Mouse (Mus musculus) bone marrow, adult 2 months (tissue): ENCODE data around the gene Raph1.

Experiments
- CTCF ChIP-seq: fragments of 200-500 bp; IDR thresholded peaks from 2 replicates; pipeline ENCODE4 v1.5.1; 2011; ENCODE audit warnings: low read length, control low read depth; ENCODE audit not compliant: control insufficient read depth, insufficient read depth
- POLR2A ChIP-seq: fragments of 200-500 bp; IDR thresholded peaks from 2 replicates; pipeline ENCODE4 v1.6.1; 2011; ENCODE audit warnings: low read depth, mild to moderate bottlenecking, control low read depth, low read length, borderline replicate concordance; ENCODE audit not compliant: control insufficient read depth

DNA sequence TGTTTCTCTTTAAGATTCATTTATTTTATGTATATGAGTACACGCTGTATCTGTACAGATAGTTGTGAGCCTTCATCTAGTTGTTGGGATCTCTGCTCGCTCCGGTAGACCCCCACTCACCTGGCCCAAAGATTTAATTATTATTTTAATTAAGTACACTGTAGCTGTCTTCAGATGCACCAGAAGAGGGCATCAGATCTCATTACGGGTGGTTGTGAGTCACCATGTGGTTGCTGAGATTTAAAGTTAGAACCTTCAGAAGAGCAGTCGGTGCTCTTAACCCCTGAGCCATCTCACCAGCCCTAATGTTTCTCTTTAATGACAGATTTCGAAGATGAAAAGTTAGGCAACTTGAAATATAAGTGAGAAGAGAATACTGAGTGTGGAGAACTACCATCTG is 36.8 kb downstream of the Raph1 start:
- TF ChIP-seq CTCF: no peak
- no peak for TF ChIP-seq POLR2A
